Mouse (Mus musculus): ENCODE data around the gene Icos.

DNA sequence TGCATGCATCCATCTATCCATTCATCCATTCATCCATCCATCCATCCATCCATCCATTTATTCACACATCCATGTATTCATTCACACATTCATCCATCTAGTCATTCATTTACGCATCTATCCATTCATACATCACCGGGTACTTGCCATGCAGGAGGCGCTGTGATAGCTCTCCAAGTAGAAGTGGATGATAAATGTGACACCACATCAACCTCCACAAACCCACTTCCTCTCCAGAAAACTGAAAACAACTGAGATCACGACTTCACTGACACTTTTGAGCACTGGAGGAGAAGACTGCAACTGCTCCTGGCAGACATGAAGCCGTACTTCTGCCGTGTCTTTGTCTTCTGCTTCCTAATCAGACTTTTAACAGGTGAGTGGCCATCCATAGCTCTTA, at the start of gene Icos:
- TF ChIP-seq CTCF (IDR thresholded peaks at IDR 0.05; ENCODE audit: control insufficient read depth, insufficient read depth, insufficient read length) (no peak), USF1 (IDR thresholded peaks at IDR 0.05; ENCODE audit: low read depth) (no peak), CEBPB (IDR thresholded peaks at IDR 0.05; ENCODE audit: low read depth) (no peak), MAX (IDR thresholded peaks at IDR 0.05) (no peak)

All from C2C12 (cell line).